Mouse (Mus musculus) cortical plate, adult 2 months (tissue): ENCODE data around the gene Mphosph6.

ENCODE experiments used
- CTCF ChIP-seq: fragments of 200-500 bp; IDR thresholded peaks from 2 replicates; pipeline ENCODE4 v1.5.1; 2011; ENCODE audit warnings: mild to moderate bottlenecking, control low read depth, low read length; ENCODE audit not compliant: insufficient read depth; ENCODE audit errors: extremely low read depth
- POLR2A ChIP-seq: fragments of 200-500 bp; IDR thresholded peaks from 2 replicates; pipeline ENCODE4 v1.6.1; 2011; ENCODE audit warnings: mild to moderate bottlenecking, low read length, control low read depth; ENCODE audit not compliant: insufficient read depth; ENCODE audit errors: extremely low read depth

DNA sequence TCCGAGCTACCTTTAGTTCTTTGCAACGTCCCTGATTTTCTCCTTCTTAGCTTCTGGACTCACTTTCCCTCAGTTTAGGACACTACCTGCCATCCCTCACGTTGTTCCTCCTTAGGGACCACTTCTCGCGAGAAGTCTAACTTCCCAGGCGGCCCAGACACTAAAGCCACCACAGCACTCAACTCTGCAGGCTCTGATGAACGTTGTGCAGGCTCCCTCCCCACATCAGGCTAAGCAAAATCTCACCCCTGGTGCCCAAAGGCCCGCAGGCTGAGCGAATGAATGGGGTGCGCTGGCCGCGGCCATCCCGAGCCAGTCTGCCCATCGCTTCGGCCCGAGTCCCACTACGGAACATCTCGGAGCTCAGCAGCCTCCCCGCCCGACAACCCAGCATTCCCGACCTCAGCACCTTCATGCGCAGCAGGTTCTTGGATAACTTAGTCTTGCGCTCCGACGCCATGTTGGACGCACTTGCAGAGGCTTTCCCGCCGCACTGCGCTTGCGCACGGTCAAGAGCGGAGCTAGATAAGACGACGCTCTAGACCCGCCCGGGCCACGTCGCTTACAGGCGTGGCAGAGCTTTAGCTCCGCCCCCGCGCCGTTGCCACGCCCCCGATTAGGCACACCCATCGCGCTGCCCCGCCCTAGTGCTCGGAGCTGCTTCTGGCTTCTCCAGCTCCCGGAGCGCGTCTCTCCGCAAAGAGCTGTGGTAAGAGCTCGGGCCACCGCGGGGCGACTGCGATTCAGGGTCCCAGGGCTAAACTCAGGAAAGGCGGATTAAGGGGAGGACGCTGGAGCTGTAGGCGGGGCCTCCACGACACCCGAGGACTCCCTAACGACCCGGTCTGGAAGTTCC is at the start of gene Mphosph6:
- TF ChIP-seq POLR2A, result peak; percentile 96
- TF ChIP-seq CTCF, result no peak
